8 mouse cellular contexts compared by ENCODE assay signal in genomic region chr11:102760805-102761308, GRCm38 (mm10). TPM values are rescaled to one million over a fixed set of nuclear protein-coding genes. Genes with fewer than 3 reads are reported as not detected.
DNase-seq lines count a peak whose midpoint lies in the region; ATAC-seq and TF ChIP-seq lines count a peak whose summit lies in the region.

No protein-coding gene starts in this region.

- peak overlapping the region; percentile 99 for H3K4me2 ChIP-seq in lung, postnatal 0 days (replicated peaks; ENCODE audit: low read depth, low read length)
- peak overlapping the region; percentile 89 for H3K4me2 ChIP-seq in liver, embryonic 11.5 days
- H3K4me2 ChIP-seq in stomach, embryonic 16.5 days (ENCODE audit: low read depth, low read length), result peak overlapping the region; percentile 100

- TF ChIP-seq EP300 in lung, postnatal 0 days (IDR thresholded peaks at IDR 0.05), result no peak

- H3K4me1 ChIP-seq in lung, postnatal 0 days (ENCODE audit: insufficient read depth, low read depth, low read length), result no peaks in the 10 kb centered on the region
- H3K4me1 ChIP-seq in lung, adult 2 months (ENCODE audit: control insufficient read depth, insufficient read depth, low read length), result no peaks in the 10 kb centered on the region
- H3K4me1 ChIP-seq in liver, embryonic 11.5 days (replicated peaks; ENCODE audit: control insufficient read depth, insufficient read depth, low read length), result peaks cover 9% of the 10 kb centered on the region
- peaks cover 8% of the 10 kb centered on the region for H3K4me1 ChIP-seq in stomach, embryonic 16.5 days (ENCODE audit: control insufficient read depth, insufficient read depth, low read length)

- peak; percentile 69 for DNase-seq in cerebellum, adult 11-12 months
- DNase-seq in lung, postnatal 0 days (ENCODE audit: low spot score), result no peak
- no peak for DNase-seq in lung, adult 2 months
- no peak for DNase-seq in liver, embryonic 11.5 days (ENCODE audit: low spot score)
- DNase-seq in adrenal gland, adult 2 months, result no peak
- no peak for DNase-seq in ovary, postnatal 14 days (ENCODE audit: low spot score)

- ATAC-seq in cerebellum, adult (ENCODE audit: insufficient number of reproducible peaks, low FRiP score, low TSS enrichment), result no peak
- ATAC-seq in lung, postnatal 0 days, result no peak
- ATAC-seq in liver, embryonic 11.5 days (replicated peaks; ENCODE audit: low FRiP score), result no peak
- ATAC-seq in stomach, embryonic 16.5 days (ENCODE audit: insufficient read depth, low FRiP score), result peak; percentile 15; the same call in 1 of the 2 replicates

- WGBS in lung, postnatal 0 days, result 33% methylated on average over 6 of the region's 6 CpGs
- 38% methylated on average over 6 of the region's 6 CpGs for WGBS in lung, adult 2 months
- WGBS in liver, embryonic 11.5 days, result 18% methylated on average over 6 of the region's 6 CpGs
- 30% methylated on average over 6 of the region's 6 CpGs for WGBS in stomach, embryonic 16.5 days

- TF ChIP-seq CTCF in lung, postnatal 0 days (IDR thresholded peaks at IDR 0.05), result no peak
- TF ChIP-seq CTCF in lung, adult 2 months (IDR thresholded peaks at IDR 0.05; ENCODE audit: insufficient read depth, low read length), result no peak

- TF ChIP-seq POLR2A in lung, adult 2 months (IDR thresholded peaks at IDR 0.05; ENCODE audit: borderline replicate concordance, extremely low read depth, low read depth, low read length), result no peak

- no peak overlapping the region for H3K27ac ChIP-seq in lung, postnatal 0 days (ENCODE audit: low read length)
- H3K27ac ChIP-seq in liver, embryonic 11.5 days (ENCODE audit: low read depth, low read length), result no peak overlapping the region
- H3K27ac ChIP-seq in stomach, embryonic 16.5 days (ENCODE audit: low read length), result no peak overlapping the region

- H3K27me3 ChIP-seq in lung, postnatal 0 days (replicated peaks; ENCODE audit: insufficient read depth, low read length), result 0 out of 2 replicates have a peak, but pooled peaks cover 4% of the 10 kb centered on the region
- peaks cover 47% of the 10 kb centered on the region for H3K27me3 ChIP-seq in liver, embryonic 11.5 days (replicated peaks; ENCODE audit: control insufficient read depth, insufficient read depth, low read length)
- H3K27me3 ChIP-seq in stomach, embryonic 16.5 days (ENCODE audit: control insufficient read depth, insufficient read depth, low read length), result peaks cover 3% of the 10 kb centered on the region; the same call in 1 of the 2 replicates

- H3K36me3 ChIP-seq in lung, postnatal 0 days (ENCODE audit: insufficient read depth, low read length), result no peaks in the 10 kb centered on the region
- no peaks in the 10 kb centered on the region for H3K36me3 ChIP-seq in liver, embryonic 11.5 days (ENCODE audit: control insufficient read depth, insufficient read depth, low read length)
- H3K36me3 ChIP-seq in stomach, embryonic 16.5 days (ENCODE audit: control insufficient read depth, insufficient read depth, low read length), result no peaks in the 10 kb centered on the region

- H3K9ac ChIP-seq in lung, postnatal 0 days (replicated peaks; ENCODE audit: low read depth), result no peak overlapping the region
- no peak overlapping the region for H3K9ac ChIP-seq in liver, embryonic 11.5 days (ENCODE audit: low read depth, low read length)
- peak overlapping the region; percentile 72 for H3K9ac ChIP-seq in stomach, embryonic 16.5 days (ENCODE audit: low read length)

- H3K4me3 ChIP-seq in lung, postnatal 0 days (ENCODE audit: low read depth, low read length), result peak overlapping the region; percentile 53
- H3K4me3 ChIP-seq in lung, adult 2 months (replicated peaks; ENCODE audit: extremely low read depth, low read depth, low read length), result no peak overlapping the region
- H3K4me3 ChIP-seq in liver, embryonic 11.5 days (ENCODE audit: low read depth, low read length), result peak overlapping the region; percentile 57
- peak overlapping the region; percentile 62 for H3K4me3 ChIP-seq in stomach, embryonic 16.5 days (replicated peaks; ENCODE audit: low read length)

- H3K9me3 ChIP-seq in lung, postnatal 0 days (ENCODE audit: low read length), result no peaks in the 10 kb centered on the region
- no peaks in the 10 kb centered on the region for H3K9me3 ChIP-seq in liver, embryonic 11.5 days (ENCODE audit: control insufficient read depth, low read length)
- no peaks in the 10 kb centered on the region for H3K9me3 ChIP-seq in stomach, embryonic 16.5 days (replicated peaks; ENCODE audit: control insufficient read depth, low read length)

RNA-seq across cellular contexts. Expression of gene Adam11, which starts 0.4 kb away (rescaled TPM):
- polyA plus RNA-seq in lung, postnatal 0 days (2015; fragmentation: Nextera tagmentation; extraction: Ambion mirVana), result 0.78 and 1.8 TPM in 2 replicates
- polyA plus RNA-seq in lung, adult 2 months (2012; rRNA removed), result 3.3 and 3.6 TPM in 2 replicates
- polyA plus RNA-seq in liver, embryonic 11.5 days (2014; fragmentation: Nextera tagmentation; extraction: Ambion mirVana), result 1.4 and 2.0 TPM in 2 replicates
- 4.5 and 5.2 TPM in 2 replicates for polyA plus RNA-seq in stomach, embryonic 16.5 days (2015; fragmentation: Nextera tagmentation; extraction: Ambion mirVana)
- 1 to 10 TPM; 2.9 to 3.4 TPM for total RNA-seq in adrenal gland, adult 2 months (2021)
- 9.2 and 11.0 TPM in 2 replicates for polyA plus RNA-seq in adrenal gland, adult 2 months (2012; rRNA removed)

RNA-seq across cellular contexts. Expression of gene Gjc1, which starts 58.6 kb away (rescaled TPM):
- 35.9 and 37.0 TPM in 2 replicates for polyA plus RNA-seq in lung, postnatal 0 days (2015; fragmentation: Nextera tagmentation; extraction: Ambion mirVana)
- 9.1 and 14.8 TPM in 2 replicates for polyA plus RNA-seq in lung, adult 2 months (2012; rRNA removed)
- polyA plus RNA-seq in liver, embryonic 11.5 days (2014; fragmentation: Nextera tagmentation; extraction: Ambion mirVana), result 20.8 and 21.7 TPM in 2 replicates
- 30.1 and 38.5 TPM in 2 replicates for polyA plus RNA-seq in stomach, embryonic 16.5 days (2015; fragmentation: Nextera tagmentation; extraction: Ambion mirVana)
- 10 to 100 TPM; 12.9 to 20.6 TPM for total RNA-seq in adrenal gland, adult 2 months (2021)
- polyA plus RNA-seq in adrenal gland, adult 2 months (2012; rRNA removed), result 1.8 and 2.4 TPM in 2 replicates
